Mouse (Mus musculus): ENCODE data around the gene Gpr101.
A peak's percentile ranks its signal among the peaks of the same experiment; 100 is the strongest.

The Gpr101 gene

GRCm38 (mm10) chrX:57503634-57504033 lies at the start of gene Gpr101:
Gpr101 (minus strand) TSS chrX:57503757.
- peak in 1 of 2 experiments; percentile 11 for DNase-seq (ENCODE audit: low spot score in 2 of 2)

- no peak for DNase-seq (ENCODE audit: low spot score in 2 of 2)
Measured at GRCm38 (mm10) chrX:57521117-57522095, 17.8 kb upstream of the Gpr101 start.

- no peak for DNase-seq (ENCODE audit: low spot score in 2 of 2)
Measured at GRCm38 (mm10) chrX:57506247-57506646, 2.7 kb upstream of the Gpr101 start.
